Mouse (Mus musculus) hindbrain, embryonic 14.5 days (tissue): Measurements from ENCODE around the gene Lekr1. TPM values are rescaled to one million over a fixed set of nuclear protein-coding genes. Genes with fewer than 3 reads are reported as not detected.

Source experiments
- ATAC-seq: fragments of 200-750 bp; cut with Nextera tagmentation; 2 replicates; pipeline ENCODE4 v1.8.0; 2017; ENCODE audit warnings: moderate number of reproducible peaks, mild to moderate bottlenecking, moderate TSS enrichment, moderate library complexity; ENCODE audit not compliant: low FRiP score
- DNase-seq: peaks from one replicate; pipeline ENCODE4 v3.0.0-alpha.2; 2015; ENCODE audit warnings: low spot score
- H3K27ac ChIP-seq: fragments of 300-500 bp; sonication (generic); 2 replicates; pipeline ENCODE4 v1.5.1; 2014; ENCODE audit warnings: mild to moderate bottlenecking, moderate library complexity
- H3K27me3 ChIP-seq: fragments of 300-500 bp; sonication (generic); 2 replicates; pipeline ENCODE4 v1.6.1; 2014; ENCODE audit warnings: mild to moderate bottlenecking, low read length, mixed read lengths; ENCODE audit not compliant: control insufficient read depth, insufficient read depth
- H3K36me3 ChIP-seq: fragments of 300-500 bp; sonication (generic); replicated peaks from 2 replicates; pipeline ENCODE4 v1.6.1; 2014; ENCODE audit not compliant: control insufficient read depth, insufficient read depth
- H3K4me1 ChIP-seq: fragments of 300-500 bp; sonication (generic); replicated peaks from 2 replicates; pipeline ENCODE4 v1.6.1; 2014; ENCODE audit warnings: antibody characterized with exemption, low read length, mixed read lengths; ENCODE audit not compliant: control insufficient read depth, insufficient read depth
- H3K4me2 ChIP-seq: fragments of 300-500 bp; sonication (generic); replicated peaks from 2 replicates; pipeline ENCODE4 v1.6.1; 2014; ENCODE audit warnings: mild to moderate bottlenecking, moderate library complexity
- H3K4me3 ChIP-seq: fragments of 300-500 bp; sonication (generic); replicated peaks from 2 replicates; pipeline ENCODE4 v1.5.1; 2014; ENCODE audit warnings: mild to moderate bottlenecking, low read length
- H3K9ac ChIP-seq: fragments of 300-500 bp; sonication (generic); 2 replicates; pipeline ENCODE4 v1.6.1; 2014
- H3K9me3 ChIP-seq: fragments of 300-500 bp; sonication (generic); 2 replicates; pipeline ENCODE4 v1.6.1; 2016; ENCODE audit warnings: low read length; ENCODE audit not compliant: control insufficient read depth
- WGBS: fragments of 180-500 bp; shearing (Covaris S2); extraction: QIAGEN DNeasy Blood & Tissue Kit; methylation state at CpG from one replicate; pipeline ENCODE4 v1.1.7; 2014; 5-methylcytosine and 5-hydroxymethylcytosine counted together
- polyA plus RNA-seq: library from polyadenylated mRNA; unstranded; fragments of >200 nt; fragmentation: Nextera tagmentation; extraction: Ambion mirVana; gene quantifications from 2 replicates; pipeline ENCODE4 v1.2.1, GENCODE M21; 2014

Gene Lekr1
- polyA plus RNA-seq, 1 experiment from 2014 or later, result 8.2 TPM

DNA sequence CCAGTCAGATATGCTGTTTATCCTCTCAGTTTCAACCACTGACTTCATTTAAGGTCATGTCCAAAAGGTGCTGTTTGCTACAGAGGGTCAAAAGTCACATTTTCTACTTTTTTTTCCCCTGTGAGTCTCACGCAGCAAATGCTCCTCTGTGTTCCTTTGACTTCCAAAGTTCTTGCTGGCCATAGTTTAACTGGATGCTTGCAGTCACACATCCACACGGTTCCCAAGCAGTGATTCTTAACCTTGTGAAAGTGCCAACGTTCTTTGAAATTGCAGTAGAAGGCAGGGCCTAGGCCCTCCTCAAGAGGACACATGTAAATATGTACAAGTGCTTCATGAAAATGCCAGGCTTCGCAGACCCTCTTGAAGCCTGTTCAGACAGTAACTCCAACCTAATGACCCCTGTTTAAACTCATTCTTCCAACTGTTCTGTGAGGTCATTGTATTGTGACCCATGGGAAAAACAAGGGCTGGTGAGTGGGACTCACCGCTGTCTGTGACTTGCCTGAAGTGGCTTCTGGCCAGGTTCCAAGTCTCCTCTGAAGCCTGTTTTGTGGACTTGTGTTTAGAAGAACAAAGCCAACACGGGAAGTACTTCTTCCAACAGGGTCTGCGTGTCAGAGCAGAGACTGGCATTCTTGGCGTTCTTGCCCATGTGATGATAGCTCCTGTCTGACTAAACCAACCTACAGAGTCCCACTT is 179.0 kb downstream of the Lekr1 start:
- no peak for ATAC-seq
- 62% methylated on average over 8 of the region's 8 CpGs for WGBS
- Histone ChIP-seq H3K9me3 (no peaks in the 10 kb centered on the region), H3K36me3 (no peaks in the 10 kb centered on the region), H3K4me1 (no peaks in the 10 kb centered on the region), H3K27me3 (no peaks in the 10 kb centered on the region), H3K4me3 (no peak overlapping the region), H3K4me2 (no peak overlapping the region), H3K9ac (no peak overlapping the region), H3K27ac (no peak overlapping the region)
- DNase-seq, result no peak

GRCm38 (mm10) chr3:65847158-65847787 is 181.2 kb downstream of the Lekr1 start:
- no peaks in the 10 kb centered on the region for H3K4me1 ChIP-seq
- WGBS, result 84% methylated on average over 4 of the region's 4 CpGs

DNA sequence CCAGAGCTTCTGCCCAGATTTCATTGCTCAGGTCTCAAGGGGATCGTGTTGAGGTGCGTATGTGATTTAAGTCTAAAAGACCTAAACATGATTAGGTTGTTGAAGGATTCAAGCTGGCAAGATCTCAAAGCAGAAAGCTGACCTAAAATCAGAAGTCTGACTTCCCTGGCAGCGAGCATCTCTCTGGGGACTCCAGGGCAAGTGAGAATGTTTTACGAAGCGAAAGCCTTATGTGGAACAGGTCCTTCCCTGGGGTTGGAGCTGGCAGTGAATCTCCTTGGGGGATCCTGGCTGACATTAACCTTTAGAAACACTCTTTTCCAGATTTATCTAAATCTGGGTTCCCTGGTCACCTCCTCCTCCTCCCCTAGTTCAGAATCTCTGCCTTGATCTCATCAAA is 187.7 kb downstream of the Lekr1 start:
- H3K27me3 ChIP-seq, result no peaks in the 10 kb centered on the region
- H3K4me1 ChIP-seq, result peaks cover 8% of the 10 kb centered on the region; the same call in 1 of the 2 replicates
- no peak overlapping the region for H3K4me2 ChIP-seq
- H3K36me3 ChIP-seq, result no peaks in the 10 kb centered on the region
- H3K9ac ChIP-seq, result no peak overlapping the region
- WGBS, result 87% methylated on average over 5 of the region's 5 CpGs
- no peak overlapping the region for H3K4me3 ChIP-seq
- H3K27ac ChIP-seq, result no peak overlapping the region
- no peaks in the 10 kb centered on the region for H3K9me3 ChIP-seq
- ATAC-seq, result no peak
- no peak for DNase-seq

More at GRCm38 (mm10) chr3:65847158-65847787, 181.2 kb downstream of the Lekr1 start:
- H3K4me3 ChIP-seq, result no peak overlapping the region
- H3K27me3 ChIP-seq, result no peaks in the 10 kb centered on the region
- H3K9me3 ChIP-seq, result no peaks in the 10 kb centered on the region
- H3K4me2 ChIP-seq, result no peak overlapping the region
- no peak for DNase-seq
- no peak overlapping the region for H3K27ac ChIP-seq
- ATAC-seq, result no peak
- H3K9ac ChIP-seq, result no peak overlapping the region
- no peaks in the 10 kb centered on the region for H3K36me3 ChIP-seq

- H3K9ac ChIP-seq, result no peak overlapping the region
These were observed 189.5 kb downstream of the Lekr1 start for GRCm38 (mm10) chr3:65855521-65855920.

DNA sequence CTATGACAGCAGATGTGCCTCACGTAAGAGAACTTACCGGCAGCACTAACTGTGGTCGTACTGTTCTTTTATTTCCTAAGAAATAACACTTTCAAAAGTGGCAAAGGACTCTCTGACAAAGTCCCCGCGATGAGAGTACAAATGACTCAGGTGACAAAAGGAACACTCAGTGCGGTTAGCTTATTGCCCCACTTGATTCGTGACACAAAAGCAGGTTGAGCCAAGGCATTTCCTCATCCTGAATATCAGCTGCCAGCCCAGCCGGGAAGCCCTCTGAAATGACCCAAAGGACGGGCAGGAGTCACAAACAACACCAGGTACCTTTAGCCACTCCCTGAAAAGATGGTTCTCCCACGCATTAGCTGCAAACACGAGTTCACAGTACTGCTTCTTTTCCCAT is 192.1 kb downstream of the Lekr1 start:
- H3K4me3 ChIP-seq, result no peak overlapping the region
- H3K4me1 ChIP-seq, result peaks cover 31% of the 10 kb centered on the region
- H3K9ac ChIP-seq, result no peak overlapping the region
- DNase-seq (no peak), ATAC-seq (no peak)
- H3K9me3 ChIP-seq, result no peaks in the 10 kb centered on the region
- H3K4me2 ChIP-seq, result no peak overlapping the region
- H3K27ac ChIP-seq, result no peak overlapping the region
- WGBS, result 41% methylated on average over 11 of the region's 11 CpGs
- no peaks in the 10 kb centered on the region for H3K36me3 ChIP-seq
- H3K27me3 ChIP-seq, result no peaks in the 10 kb centered on the region

More at GRCm38 (mm10) chr3:65855521-65855920, 189.5 kb downstream of the Lekr1 start:
- Histone ChIP-seq H3K4me2 (no peak overlapping the region), H3K27ac (no peak overlapping the region), H3K27me3 (no peaks in the 10 kb centered on the region), H3K4me3 (no peak overlapping the region), H3K9me3 (no peaks in the 10 kb centered on the region), H3K36me3 (no peaks in the 10 kb centered on the region), H3K4me1 (peaks cover 11% of the 10 kb centered on the region; the same call in 1 of the 2 replicates)
- ATAC-seq, result no peak
- no peak for DNase-seq
- 85% methylated on average over 5 of the region's 5 CpGs for WGBS

DNA sequence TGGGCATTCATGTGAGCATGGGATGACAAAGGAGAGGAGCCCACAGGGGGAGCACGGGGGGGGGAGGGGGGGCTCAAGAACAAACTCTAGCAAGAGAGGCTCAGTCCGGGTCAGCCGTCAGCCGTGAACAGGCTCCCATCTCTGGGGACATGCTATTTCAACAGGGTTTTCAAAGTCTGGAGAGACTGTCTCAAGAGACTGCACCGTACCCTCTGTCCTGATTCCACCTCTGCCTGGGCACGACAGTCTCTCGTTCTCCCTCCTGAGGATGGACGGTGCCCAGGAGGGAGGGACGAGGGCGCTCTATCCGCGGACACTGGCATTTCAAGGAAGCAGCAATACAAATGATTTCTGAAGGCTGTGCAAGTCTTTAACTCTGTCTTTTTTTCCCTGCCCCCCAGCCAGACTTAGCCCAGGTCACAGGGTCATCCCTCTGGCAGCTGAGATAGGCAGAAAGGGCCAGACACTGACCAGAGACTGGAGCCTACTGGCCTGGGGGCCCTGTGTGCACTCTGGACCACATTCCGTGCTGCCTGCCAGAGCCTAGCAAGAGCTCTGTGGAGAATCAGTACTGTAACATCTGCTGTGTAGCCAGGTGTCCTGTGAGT is 192.8 kb downstream of the Lekr1 start:
- Histone ChIP-seq H3K9ac (0 out of 2 replicates have a peak overlapping the region, but pooled peaks have one; percentile 10), H3K9me3 (no peaks in the 10 kb centered on the region), H3K27ac (no peak overlapping the region), H3K4me3 (no peak overlapping the region), H3K36me3 (no peaks in the 10 kb centered on the region), H3K27me3 (no peaks in the 10 kb centered on the region), H3K4me2 (0 out of 2 replicates have a peak overlapping the region, but pooled peaks have one; percentile 2), H3K4me1 (peaks cover 35% of the 10 kb centered on the region)
- DNase-seq (no peak), ATAC-seq (no peak)
- 11% methylated on average over 13 of the region's 13 CpGs for WGBS

DNA sequence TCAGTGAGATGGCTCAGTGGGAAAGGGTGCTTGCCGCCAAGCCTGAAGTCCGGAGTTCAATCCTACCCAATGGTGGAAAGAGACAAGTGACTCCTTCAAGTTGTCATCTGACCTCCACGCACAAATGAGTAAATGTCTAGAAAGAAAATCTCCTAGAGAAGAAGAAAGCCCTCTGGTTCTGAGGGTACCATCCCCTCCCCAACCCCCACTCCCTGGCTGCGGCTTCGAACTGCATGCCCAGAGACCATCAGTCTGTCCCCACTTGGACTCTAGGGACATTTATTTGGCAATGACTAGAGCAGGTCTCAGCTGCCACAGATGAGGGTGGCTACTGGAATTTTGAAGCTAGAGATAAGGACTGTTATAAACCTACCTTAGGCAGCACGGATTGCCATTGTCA is 193.7 kb downstream of the Lekr1 start:
- Histone ChIP-seq H3K27ac (no peak overlapping the region), H3K4me2 (no peak overlapping the region), H3K4me3 (no peak overlapping the region), H3K9me3 (no peaks in the 10 kb centered on the region), H3K9ac (no peak overlapping the region), H3K4me1 (peaks cover 40% of the 10 kb centered on the region), H3K27me3 (no peaks in the 10 kb centered on the region), H3K36me3 (no peaks in the 10 kb centered on the region)
- 87% methylated on average over 6 of the region's 6 CpGs for WGBS
- ATAC-seq, result no peak
- DNase-seq, result no peak

DNA sequence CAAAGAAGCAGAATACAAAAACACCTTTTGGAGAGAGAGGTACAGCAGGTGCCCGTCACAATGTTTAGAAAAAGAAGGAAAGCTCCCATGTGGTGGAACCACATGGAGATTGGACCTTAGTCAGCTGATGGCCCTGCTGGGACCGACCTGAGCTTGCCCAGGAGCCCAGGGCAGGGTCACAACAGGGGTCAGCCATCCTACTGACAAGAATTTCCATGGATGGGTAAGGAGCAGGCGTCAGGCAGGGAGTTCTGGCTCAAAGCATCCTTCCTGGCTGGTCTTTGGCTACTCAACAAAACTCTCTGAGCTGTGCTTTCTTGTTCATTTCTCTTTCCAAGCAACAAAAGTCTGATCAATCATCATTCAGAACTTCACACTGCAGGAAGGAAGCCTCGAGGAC is 194.9 kb downstream of the Lekr1 start:
- Histone ChIP-seq H3K27ac (no peak overlapping the region), H3K4me2 (no peak overlapping the region), H3K9ac (no peak overlapping the region), H3K4me1 (peaks cover 40% of the 10 kb centered on the region), H3K36me3 (no peaks in the 10 kb centered on the region), H3K27me3 (no peaks in the 10 kb centered on the region), H3K9me3 (no peaks in the 10 kb centered on the region), H3K4me3 (no peak overlapping the region)
- 14% methylated on average over 4 of the region's 4 CpGs for WGBS
- DNase-seq (no peak), ATAC-seq (no peak)

- Histone ChIP-seq H3K36me3 (no peaks in the 10 kb centered on the region), H3K9ac (no peak overlapping the region), H3K4me3 (no peak overlapping the region), H3K27ac (no peak overlapping the region), H3K27me3 (no peaks in the 10 kb centered on the region), H3K9me3 (no peaks in the 10 kb centered on the region), H3K4me2 (0 out of 2 replicates have a peak overlapping the region, but pooled peaks have one; percentile 0), H3K4me1 (peaks cover 40% of the 10 kb centered on the region)
- WGBS, result 6% methylated on average over 6 of the region's 6 CpGs
- ATAC-seq (no peak), DNase-seq (no peak)
These were observed 195.4 kb downstream of the Lekr1 start for GRCm38 (mm10) chr3:65861471-65861881.
